13 mouse cellular contexts compared by ENCODE assay signal in the genomic region with DNA sequence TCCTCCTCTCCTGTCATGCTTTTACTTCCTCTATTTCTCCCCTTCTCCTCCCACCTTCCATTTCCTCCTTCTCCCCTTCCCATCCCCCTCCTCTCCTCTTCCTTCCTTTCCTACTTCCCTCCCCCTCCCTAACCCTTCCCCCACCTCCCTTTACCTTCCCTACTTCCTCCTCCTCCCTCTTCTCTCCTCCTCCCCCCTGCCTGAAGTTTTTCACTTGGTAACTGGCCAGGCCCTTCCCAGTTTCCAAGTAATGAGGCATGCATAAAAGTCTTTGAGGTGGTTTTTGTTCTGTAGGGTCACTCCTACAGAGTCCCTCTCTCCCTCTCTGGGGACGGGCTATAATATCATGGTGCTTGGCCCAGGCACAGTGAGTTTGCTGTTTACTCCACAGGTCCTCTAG. TPM values are rescaled to one million over a fixed set of nuclear protein-coding genes. Genes with fewer than 3 reads are reported as not detected.
DNase-seq lines count a peak whose midpoint lies in the region; ATAC-seq and TF ChIP-seq lines count a peak whose summit lies in the region.
"Had no signal": no experiment of that assay in that cellular context is flagged by ENCODE, and none has a peak within 500 bp of the region (broad histone marks: within the 10 kb centered on the region; RNA-seq: fewer than 3 reads in every experiment).

No protein-coding gene starts in this region.

- intact Hi-C loops in heart, postnatal 14 days (cut with DNase I) = no loop called here

- TF ChIP-seq POLR2A in cerebellum, adult 2 months (IDR thresholded peaks at IDR 0.05; ENCODE audit: borderline replicate concordance, insufficient read depth, low read length) = no peak

- WGBS in heart, embryonic 11.5 days (ENCODE audit: insufficient replicate concordance) = 58% methylated on average over 1 of the region's 1 CpGs
- 42% methylated on average over 1 of the region's 1 CpGs for WGBS in embryonic facial prominence, embryonic 13.5 days
- 59% methylated on average over 1 of the region's 1 CpGs for WGBS in cerebellum, adult 2 months

- no peak overlapping the region for H3K4me3 ChIP-seq in heart, embryonic 11.5 days (ENCODE audit: low read depth, low read length)
- H3K4me3 ChIP-seq in embryonic facial prominence, embryonic 13.5 days = no peak overlapping the region
- H3K4me3 ChIP-seq in cerebellum, adult 2 months (replicated peaks; ENCODE audit: insufficient read depth, low read depth, low read length) = no peak overlapping the region
- H3K4me3 ChIP-seq: layer of hippocampus, adult 2 months; neural tube, embryonic 13.5 days had no signal

- DNase-seq in heart, postnatal 14 days = no peak
- DNase-seq in kidney, postnatal 25 days = peak; percentile 33 to 68
- peak; percentile 61 for DNase-seq in lung, postnatal 36 days
- no peak for DNase-seq in cerebellum, adult 2 months
- DNase-seq in right cerebral cortex, adult 18-20 months = no peak
- DNase-seq in urinary bladder, postnatal 10 days (ENCODE audit: low spot score) = no peak
- DNase-seq: adrenal gland, adult 8-10 months; cerebellum, postnatal 36 days had no signal

- no peaks in the 10 kb centered on the region for H3K27me3 ChIP-seq in heart, embryonic 11.5 days (ENCODE audit: control insufficient read depth, insufficient read depth, low read length)
- H3K27me3 ChIP-seq in embryonic facial prominence, embryonic 13.5 days = no peaks in the 10 kb centered on the region
- H3K27me3 ChIP-seq in cerebellum, adult 2 months (ENCODE audit: control insufficient read depth, insufficient read depth, low read length) = peaks cover 2% of the 10 kb centered on the region; the same call in 1 of the 2 replicates
- H3K27me3 ChIP-seq: neural tube, embryonic 13.5 days had no signal

- no peak for TF ChIP-seq CTCF in cerebellum, adult 2 months (IDR thresholded peaks at IDR 0.05; ENCODE audit: borderline replicate concordance, insufficient read depth, low read depth, low read length)

- no peak overlapping the region for H3K9ac ChIP-seq in heart, embryonic 11.5 days (ENCODE audit: low read depth, low read length)
- H3K9ac ChIP-seq in embryonic facial prominence, embryonic 13.5 days = 0 out of 2 replicates have a peak overlapping the region, but pooled peaks have one; percentile 27
- H3K9ac ChIP-seq: neural tube, embryonic 13.5 days had no signal

- no peaks in the 10 kb centered on the region; the same call in 1 of the 2 replicates for H3K9me3 ChIP-seq in heart, embryonic 11.5 days (replicated peaks; ENCODE audit: control insufficient read depth, low read length)
- no peaks in the 10 kb centered on the region for H3K9me3 ChIP-seq in embryonic facial prominence, embryonic 13.5 days

- no peak overlapping the region for H3K4me2 ChIP-seq in heart, embryonic 11.5 days
- no peak overlapping the region for H3K4me2 ChIP-seq in embryonic facial prominence, embryonic 13.5 days
- H3K4me2 ChIP-seq: neural tube, embryonic 13.5 days had no signal

- no peak for ATAC-seq in heart, embryonic 11.5 days (replicated peaks; ENCODE audit: insufficient number of reproducible peaks, low FRiP score, low TSS enrichment)
- ATAC-seq in embryonic facial prominence, embryonic 13.5 days (ENCODE audit: insufficient number of reproducible peaks, insufficient read depth, low FRiP score, low TSS enrichment, low read depth) = no peak
- ATAC-seq: forebrain, embryonic 16.5 days had no signal

- no peaks in the 10 kb centered on the region for H3K36me3 ChIP-seq in heart, embryonic 11.5 days (ENCODE audit: control insufficient read depth, insufficient read depth, low read length)
- no peaks in the 10 kb centered on the region for H3K36me3 ChIP-seq in embryonic facial prominence, embryonic 13.5 days
- H3K36me3 ChIP-seq: neural tube, embryonic 13.5 days had no signal

- H3K27ac ChIP-seq in heart, embryonic 11.5 days (ENCODE audit: low read depth, low read length) = peak overlapping the region; percentile 11
- H3K27ac ChIP-seq in embryonic facial prominence, embryonic 13.5 days = 0 out of 2 replicates have a peak overlapping the region, but pooled peaks have one; percentile 33
- H3K27ac ChIP-seq in cerebellum, adult 2 months (ENCODE audit: insufficient read depth, low read length) = no peak overlapping the region
- H3K27ac ChIP-seq: layer of hippocampus, adult 2 months; neural tube, embryonic 13.5 days had no signal

- H3K4me1 ChIP-seq in heart, embryonic 11.5 days (ENCODE audit: control insufficient read depth, insufficient read depth, low read length) = peaks cover 57% of the 10 kb centered on the region
- H3K4me1 ChIP-seq in embryonic facial prominence, embryonic 13.5 days = peaks cover 25% of the 10 kb centered on the region
- H3K4me1 ChIP-seq in cerebellum, adult 2 months (ENCODE audit: control insufficient read depth, insufficient read depth, low read length) = peaks cover 13% of the 10 kb centered on the region; the same call in 1 of the 2 replicates

RNA-seq across cellular contexts. Expression of a gene that starts 13.2 kb away (rescaled TPM):
- polyA plus RNA-seq in heart, embryonic 11.5 days (2014; fragmentation: Nextera tagmentation; extraction: Ambion mirVana) = 9.2 and 12.1 TPM in 2 replicates
- 10 to 100 TPM; 32.1 to 32.5 TPM for total RNA-seq in heart, postnatal 14 days (2021)
- polyA plus RNA-seq in embryonic facial prominence, embryonic 13.5 days (2015; fragmentation: Nextera tagmentation; extraction: Ambion mirVana) = 0.69 and 0.84 TPM in 2 replicates
- 0.54 and 1.6 TPM in 2 replicates for polyA plus RNA-seq in cerebellum, adult 2 months (2012; rRNA removed)

RNA-seq across cellular contexts. Expression of a gene that starts 25.0 kb away (rescaled TPM):
- 1.2 and 2.4 TPM in 2 replicates for polyA plus RNA-seq in heart, embryonic 11.5 days (2014; fragmentation: Nextera tagmentation; extraction: Ambion mirVana)
- under 1 TPM; 0.12 TPM for total RNA-seq in heart, postnatal 14 days (2021)
- 7.7 and 9.8 TPM in 2 replicates for polyA plus RNA-seq in embryonic facial prominence, embryonic 13.5 days (2015; fragmentation: Nextera tagmentation; extraction: Ambion mirVana)
- polyA plus RNA-seq in cerebellum, adult 2 months (2012; rRNA removed) = 0.10 and 0.13 TPM in 2 replicates
- total RNA-seq: layer of hippocampus, adult 2 months had no signal

RNA-seq across cellular contexts. Expression of a gene that starts 50.4 kb away (rescaled TPM):
- polyA plus RNA-seq in heart, embryonic 11.5 days (2014; fragmentation: Nextera tagmentation; extraction: Ambion mirVana) = 36.2 and 48.4 TPM in 2 replicates
- 10 to 100 TPM; 19.0 to 20.7 TPM for total RNA-seq in heart, postnatal 14 days (2021)
- polyA plus RNA-seq in embryonic facial prominence, embryonic 13.5 days (2015; fragmentation: Nextera tagmentation; extraction: Ambion mirVana) = 98.8 and 105 TPM in 2 replicates
- 101 and 106 TPM in 2 replicates for polyA plus RNA-seq in cerebellum, adult 2 months (2012; rRNA removed)

Comparison
In these comparisons a context has a peak if more than half of its experiments do, and no peak if none do; other contexts are left out.
1. DNase-seq: peak in kidney, postnatal 25 days (2 of 2) and lung, postnatal 36 days (single experiment); none in heart, postnatal 14 days (0 of 2), cerebellum, adult 2 months (0 of 2), right cerebral cortex, adult 18-20 months (single experiment) and urinary bladder, postnatal 10 days (single experiment).